Mouse (Mus musculus): ENCODE results near the gene Vwa3b. TPM values are rescaled to one million over a fixed set of nuclear protein-coding genes. Genes with fewer than 3 reads are reported as not detected.

The Vwa3b gene
- polyA plus RNA-seq, 1 experiment from 2014 or later = not detected

GRCm38 (mm10) chr1:37022704-37023103, 3.7 kb upstream of the Vwa3b start:
- H3K9ac ChIP-seq (ENCODE audit: low read length) = no peak overlapping the region
- H3K9me3 ChIP-seq (ENCODE audit: control insufficient read depth, low read length) = no peaks in the 10 kb centered on the region
- no peak overlapping the region for H3K4me3 ChIP-seq (ENCODE audit: low read depth, low read length)
- no peaks in the 10 kb centered on the region for H3K4me1 ChIP-seq (replicated peaks; ENCODE audit: control insufficient read depth, insufficient read depth, low read length)
- no peak overlapping the region for H3K4me2 ChIP-seq (ENCODE audit: low read depth, low read length, severe bottlenecking)
- no peaks in the 10 kb centered on the region for H3K36me3 ChIP-seq (ENCODE audit: control insufficient read depth, insufficient read depth, low read length)
- WGBS = 76% methylated on average over 2 of the region's 2 CpGs
- no peak for DNase-seq (ENCODE audit: low spot score)
- no peak overlapping the region for H3K27ac ChIP-seq (ENCODE audit: low read depth, low read length)
- no peak for ATAC-seq (replicated peaks; ENCODE audit: low FRiP score)
- no peaks in the 10 kb centered on the region for H3K27me3 ChIP-seq (ENCODE audit: control insufficient read depth, insufficient read depth, low read length)

DNA sequence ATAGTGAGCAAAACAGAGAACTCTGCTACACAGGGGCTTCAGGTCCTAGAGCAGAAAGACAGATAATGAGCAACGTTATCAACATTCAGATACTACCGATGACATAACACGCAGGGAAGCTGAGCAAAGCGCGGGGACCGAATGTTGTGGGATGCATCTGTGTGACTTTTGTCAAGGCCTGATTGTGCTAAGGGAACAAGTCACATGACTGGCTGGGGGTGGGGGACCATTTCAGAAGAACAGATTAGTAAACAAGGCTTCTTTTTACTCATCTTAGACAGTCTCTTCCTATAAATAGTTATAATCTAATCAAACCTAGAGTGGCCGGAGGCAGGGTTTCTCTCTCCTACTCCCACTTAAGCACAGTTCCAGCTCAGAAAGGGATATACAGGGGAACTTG, 1.7 kb upstream of the Vwa3b start:
- H3K4me1 ChIP-seq (replicated peaks; ENCODE audit: control insufficient read depth, insufficient read depth, low read length) = peaks cover 4% of the 10 kb centered on the region; the same call in 1 of the 2 replicates
- H3K27me3 ChIP-seq (ENCODE audit: control insufficient read depth, insufficient read depth, low read length) = no peaks in the 10 kb centered on the region
- no peak overlapping the region for H3K4me2 ChIP-seq (ENCODE audit: low read depth, low read length, severe bottlenecking)
- no peak overlapping the region for H3K4me3 ChIP-seq (ENCODE audit: low read depth, low read length)
- 95% methylated on average over 7 of the region's 7 CpGs for WGBS
- H3K9ac ChIP-seq (ENCODE audit: low read length) = no peak overlapping the region
- H3K27ac ChIP-seq (ENCODE audit: low read depth, low read length) = no peak overlapping the region
- ATAC-seq (replicated peaks; ENCODE audit: low FRiP score) (no peak), DNase-seq (ENCODE audit: low spot score) (no peak)
- no peaks in the 10 kb centered on the region for H3K9me3 ChIP-seq (ENCODE audit: control insufficient read depth, low read length)
- no peaks in the 10 kb centered on the region for H3K36me3 ChIP-seq (ENCODE audit: control insufficient read depth, insufficient read depth, low read length)

DNA sequence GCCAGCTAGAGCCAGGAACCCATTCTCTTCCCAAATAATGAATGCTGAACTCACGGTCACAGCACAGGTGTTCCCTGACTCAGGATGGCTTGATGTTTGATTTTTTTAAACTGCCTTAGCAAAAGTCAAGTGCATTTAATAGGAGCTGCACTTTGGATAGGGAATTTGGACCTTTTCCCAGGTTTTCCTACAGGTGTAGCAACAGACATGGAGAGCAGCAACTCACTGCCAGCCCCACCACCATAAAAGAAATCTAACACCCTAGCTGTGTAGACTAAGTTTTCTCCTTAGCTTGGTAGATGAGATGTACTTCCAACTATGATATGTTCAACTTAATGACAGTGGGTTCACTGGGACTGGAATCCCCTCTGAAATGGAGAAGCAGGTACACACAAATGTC, 1.0 kb upstream of the Vwa3b start:
- H3K36me3 ChIP-seq (ENCODE audit: control insufficient read depth, insufficient read depth, low read length) = no peaks in the 10 kb centered on the region
- ATAC-seq (replicated peaks; ENCODE audit: low FRiP score) = no peak
- WGBS = 94% methylated on average over 1 of the region's 1 CpGs
- peaks cover 4% of the 10 kb centered on the region; the same call in 1 of the 2 replicates for H3K4me1 ChIP-seq (replicated peaks; ENCODE audit: control insufficient read depth, insufficient read depth, low read length)
- no peak overlapping the region for H3K4me2 ChIP-seq (ENCODE audit: low read depth, low read length, severe bottlenecking)
- H3K9ac ChIP-seq (ENCODE audit: low read length) = no peak overlapping the region
- H3K4me3 ChIP-seq (ENCODE audit: low read depth, low read length) = no peak overlapping the region
- H3K27ac ChIP-seq (ENCODE audit: low read depth, low read length) = no peak overlapping the region
- H3K9me3 ChIP-seq (ENCODE audit: control insufficient read depth, low read length) = no peaks in the 10 kb centered on the region
- H3K27me3 ChIP-seq (ENCODE audit: control insufficient read depth, insufficient read depth, low read length) = no peaks in the 10 kb centered on the region
- DNase-seq (ENCODE audit: low spot score) = no peak

- WGBS = 89% methylated on average over 6 of the region's 6 CpGs
- H3K9me3 ChIP-seq (ENCODE audit: control insufficient read depth, low read length) = no peaks in the 10 kb centered on the region
- no peak for ATAC-seq (replicated peaks; ENCODE audit: low FRiP score)
Observed at GRCm38 (mm10) chr1:37026866-37027265, 470 bp downstream of the Vwa3b start.

GRCm38 (mm10) chr1:37028439-37029153, 2.2 kb downstream of the Vwa3b start:
- peaks cover 4% of the 10 kb centered on the region; the same call in 1 of the 2 replicates for H3K4me1 ChIP-seq (replicated peaks; ENCODE audit: control insufficient read depth, insufficient read depth, low read length)
- H3K36me3 ChIP-seq (ENCODE audit: control insufficient read depth, insufficient read depth, low read length) = no peaks in the 10 kb centered on the region
- no peak overlapping the region for H3K27ac ChIP-seq (ENCODE audit: low read depth, low read length)
- DNase-seq (ENCODE audit: low spot score) = no peak
- peak overlapping the region; percentile 48 for H3K4me3 ChIP-seq (ENCODE audit: low read depth, low read length)
- H3K27me3 ChIP-seq (ENCODE audit: control insufficient read depth, insufficient read depth, low read length) = no peaks in the 10 kb centered on the region
- H3K9me3 ChIP-seq (ENCODE audit: control insufficient read depth, low read length) = no peaks in the 10 kb centered on the region
- peak; percentile 16; the same call in 1 of the 2 replicates for ATAC-seq (replicated peaks; ENCODE audit: low FRiP score)
- peak overlapping the region; percentile 76 for H3K4me2 ChIP-seq (ENCODE audit: low read depth, low read length, severe bottlenecking)
- WGBS = 4% methylated on average over 18 of the region's 18 CpGs
- peak overlapping the region; percentile 48 for H3K9ac ChIP-seq (ENCODE audit: low read length)

More at GRCm38 (mm10) chr1:37026866-37027265, 470 bp downstream of the Vwa3b start:
- H3K4me1 ChIP-seq (replicated peaks; ENCODE audit: control insufficient read depth, insufficient read depth, low read length) = peaks cover 4% of the 10 kb centered on the region; the same call in 1 of the 2 replicates
- no peak overlapping the region for H3K27ac ChIP-seq (ENCODE audit: low read depth, low read length)
- H3K27me3 ChIP-seq (ENCODE audit: control insufficient read depth, insufficient read depth, low read length) = no peaks in the 10 kb centered on the region
- H3K36me3 ChIP-seq (ENCODE audit: control insufficient read depth, insufficient read depth, low read length) = no peaks in the 10 kb centered on the region
- no peak overlapping the region for H3K9ac ChIP-seq (ENCODE audit: low read length)
- H3K4me2 ChIP-seq (ENCODE audit: low read depth, low read length, severe bottlenecking) = no peak overlapping the region
- no peak overlapping the region for H3K4me3 ChIP-seq (ENCODE audit: low read depth, low read length)
- DNase-seq (ENCODE audit: low spot score) = no peak

- Histone ChIP-seq H3K27me3 (ENCODE audit: control insufficient read depth, insufficient read depth, low read length) (no peaks in the 10 kb centered on the region), H3K4me1 (replicated peaks; ENCODE audit: control insufficient read depth, insufficient read depth, low read length) (peaks cover 4% of the 10 kb centered on the region; the same call in 1 of the 2 replicates), H3K4me2 (ENCODE audit: low read depth, low read length, severe bottlenecking) (peak overlapping the region; percentile 76), H3K9me3 (ENCODE audit: control insufficient read depth, low read length) (no peaks in the 10 kb centered on the region), H3K36me3 (ENCODE audit: control insufficient read depth, insufficient read depth, low read length) (no peaks in the 10 kb centered on the region), H3K4me3 (ENCODE audit: low read depth, low read length) (peak overlapping the region; percentile 48), H3K9ac (ENCODE audit: low read length) (peak overlapping the region; percentile 48), H3K27ac (ENCODE audit: low read depth, low read length) (no peak overlapping the region)
- DNase-seq (ENCODE audit: low spot score) (peak; percentile 92), ATAC-seq (replicated peaks; ENCODE audit: low FRiP score) (peak; percentile 96)
- WGBS = 3% methylated on average over 26 of the region's 26 CpGs
Observed at GRCm38 (mm10) chr1:37029154-37029907, 2.9 kb downstream of the Vwa3b start.

DNA sequence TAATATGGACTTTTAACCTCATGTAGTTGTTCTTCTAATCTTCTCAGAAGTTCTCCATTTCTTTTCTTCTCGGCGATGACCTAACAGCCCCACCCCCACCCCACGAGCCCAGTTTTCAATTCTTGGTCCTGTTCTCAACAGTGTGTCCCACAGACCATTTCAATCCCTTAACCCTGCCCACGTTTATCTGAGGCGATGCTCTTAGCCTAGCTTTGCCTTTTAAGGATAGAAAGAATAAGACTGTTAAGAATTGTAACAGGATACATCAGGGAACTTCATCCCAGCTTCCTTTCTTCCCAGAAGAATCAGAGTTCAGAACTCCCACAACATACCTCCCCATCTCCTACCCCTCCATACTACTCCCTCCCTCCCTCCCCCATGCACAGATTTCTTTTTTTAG, 3.5 kb downstream of the Vwa3b start:
- no peak overlapping the region for H3K4me3 ChIP-seq (ENCODE audit: low read depth, low read length)
- H3K4me2 ChIP-seq (ENCODE audit: low read depth, low read length, severe bottlenecking) = peak overlapping the region; percentile 76; the same call in 1 of the 2 replicates

GRCm38 (mm10) chr1:37030693-37031092, 4.3 kb downstream of the Vwa3b start:
- WGBS = 82% methylated on average over 2 of the region's 2 CpGs
- Histone ChIP-seq H3K36me3 (ENCODE audit: control insufficient read depth, insufficient read depth, low read length) (no peaks in the 10 kb centered on the region), H3K9ac (ENCODE audit: low read length) (no peak overlapping the region), H3K4me3 (ENCODE audit: low read depth, low read length) (no peak overlapping the region), H3K9me3 (ENCODE audit: control insufficient read depth, low read length) (no peaks in the 10 kb centered on the region), H3K27me3 (ENCODE audit: control insufficient read depth, insufficient read depth, low read length) (no peaks in the 10 kb centered on the region), H3K4me1 (replicated peaks; ENCODE audit: control insufficient read depth, insufficient read depth, low read length) (peaks cover 4% of the 10 kb centered on the region; the same call in 1 of the 2 replicates), H3K27ac (ENCODE audit: low read depth, low read length) (no peak overlapping the region), H3K4me2 (ENCODE audit: low read depth, low read length, severe bottlenecking) (no peak overlapping the region)
- no peak for ATAC-seq (replicated peaks; ENCODE audit: low FRiP score)
- DNase-seq (ENCODE audit: low spot score) = no peak

More for the DNA sequence above, 3.5 kb downstream of the Vwa3b start:
- no peaks in the 10 kb centered on the region for H3K27me3 ChIP-seq (ENCODE audit: control insufficient read depth, insufficient read depth, low read length)
- DNase-seq (ENCODE audit: low spot score) (no peak), ATAC-seq (replicated peaks; ENCODE audit: low FRiP score) (no peak)
- no peak overlapping the region for H3K27ac ChIP-seq (ENCODE audit: low read depth, low read length)
- 40% methylated on average over 5 of the region's 5 CpGs for WGBS
- H3K4me1 ChIP-seq (replicated peaks; ENCODE audit: control insufficient read depth, insufficient read depth, low read length) = peaks cover 4% of the 10 kb centered on the region; the same call in 1 of the 2 replicates
- no peak overlapping the region for H3K9ac ChIP-seq (ENCODE audit: low read length)
- no peaks in the 10 kb centered on the region for H3K9me3 ChIP-seq (ENCODE audit: control insufficient read depth, low read length)
- H3K36me3 ChIP-seq (ENCODE audit: control insufficient read depth, insufficient read depth, low read length) = no peaks in the 10 kb centered on the region

Measured in forebrain, embryonic 11.5 days (tissue).